In genomic region chr16:94919177-94919576, GRCm38 (mm10) we compare ENCODE assay signal across 18 mouse cellular contexts.
A peak's percentile ranks its signal among the peaks of the same experiment; 100 is the strongest.
DNase-seq lines count a peak whose midpoint lies in the region; ATAC-seq and TF ChIP-seq lines count a peak whose summit lies in the region.
"Had no signal": no experiment of that assay in that cellular context is flagged by ENCODE, and none has a peak within 500 bp of the region (broad histone marks: within the 10 kb centered on the region; RNA-seq: fewer than 3 reads in every experiment).

No protein-coding gene starts in this region.

- no peak for TF ChIP-seq CTCF in midbrain, postnatal 0 days (IDR thresholded peaks at IDR 0.05)

- H3K9ac ChIP-seq in midbrain, embryonic 13.5 days (replicated peaks): no peak overlapping the region
- H3K9ac ChIP-seq in forebrain, embryonic 11.5 days (ENCODE audit: low read length): no peak overlapping the region
- no peak overlapping the region for H3K9ac ChIP-seq in forebrain, embryonic 16.5 days (replicated peaks; ENCODE audit: low read depth, low read length)
- H3K9ac ChIP-seq in midbrain, postnatal 0 days (replicated peaks; ENCODE audit: low read length, poor library complexity, severe bottlenecking): no peak overlapping the region
- H3K9ac ChIP-seq: heart, embryonic 15.5 days; limb, embryonic 12.5 days; liver, embryonic 15.5 days; stomach, embryonic 15.5 days had no signal

- H3K27me3 ChIP-seq in midbrain, embryonic 13.5 days: no peaks in the 10 kb centered on the region
- H3K27me3 ChIP-seq in midbrain, embryonic 10.5 days (ENCODE audit: low read depth, poor library complexity, severe bottlenecking): no peaks in the 10 kb centered on the region
- no peaks in the 10 kb centered on the region for H3K27me3 ChIP-seq in forebrain, embryonic 11.5 days (ENCODE audit: control insufficient read depth, insufficient read depth, low read length)
- H3K27me3 ChIP-seq in forebrain, embryonic 16.5 days (replicated peaks; ENCODE audit: control insufficient read depth, insufficient read depth, low read length): no peaks in the 10 kb centered on the region
- H3K27me3 ChIP-seq in midbrain, postnatal 0 days (ENCODE audit: insufficient read depth, low read length): no peaks in the 10 kb centered on the region
- H3K27me3 ChIP-seq: heart, embryonic 15.5 days; limb, embryonic 12.5 days; liver, embryonic 15.5 days; stomach, embryonic 15.5 days had no signal

- 26% methylated on average over 5 of the region's 5 CpGs for WGBS in midbrain, embryonic 13.5 days
- WGBS in midbrain, embryonic 10.5 days: 67% methylated on average over 5 of the region's 5 CpGs
- WGBS in forebrain, embryonic 11.5 days: 22% methylated on average over 5 of the region's 5 CpGs
- 15% methylated on average over 5 of the region's 5 CpGs for WGBS in forebrain, embryonic 16.5 days
- 32% methylated on average over 5 of the region's 5 CpGs for WGBS in midbrain, postnatal 0 days

- H3K4me1 ChIP-seq in midbrain, embryonic 13.5 days (replicated peaks): peaks cover 11% of the 10 kb centered on the region; the same call in 1 of the 2 replicates
- no peaks in the 10 kb centered on the region; the same call in 1 of the 2 replicates for H3K4me1 ChIP-seq in midbrain, embryonic 10.5 days
- no peaks in the 10 kb centered on the region; the same call in 1 of the 2 replicates for H3K4me1 ChIP-seq in forebrain, embryonic 11.5 days (replicated peaks; ENCODE audit: control insufficient read depth, insufficient read depth, low read length)
- no peaks in the 10 kb centered on the region for H3K4me1 ChIP-seq in forebrain, embryonic 16.5 days (replicated peaks; ENCODE audit: control insufficient read depth, insufficient read depth, low read length)
- 0 out of 2 replicates have a peak, but pooled peaks cover 3% of the 10 kb centered on the region for H3K4me1 ChIP-seq in midbrain, postnatal 0 days (ENCODE audit: insufficient read depth, low read length)
- H3K4me1 ChIP-seq: embryonic facial prominence, embryonic 10.5 days; heart, embryonic 15.5 days; limb, embryonic 12.5 days; liver, embryonic 15.5 days; stomach, embryonic 15.5 days had no signal

- no peak overlapping the region for H3K27ac ChIP-seq in midbrain, embryonic 13.5 days
- no peak overlapping the region for H3K27ac ChIP-seq in midbrain, embryonic 10.5 days (replicated peaks)
- H3K27ac ChIP-seq in forebrain, embryonic 11.5 days (ENCODE audit: low read depth, low read length): no peak overlapping the region
- no peak overlapping the region for H3K27ac ChIP-seq in forebrain, embryonic 16.5 days (ENCODE audit: low read length)
- H3K27ac ChIP-seq in midbrain, postnatal 0 days (ENCODE audit: low read depth, low read length): no peak overlapping the region
- H3K27ac ChIP-seq: embryonic facial prominence, embryonic 10.5 days; heart, embryonic 15.5 days; kidney, postnatal 0 days; limb, embryonic 12.5 days; liver, embryonic 15.5 days; stomach, embryonic 15.5 days had no signal

- no peaks in the 10 kb centered on the region for H3K36me3 ChIP-seq in midbrain, embryonic 13.5 days
- H3K36me3 ChIP-seq in midbrain, embryonic 10.5 days: no peaks in the 10 kb centered on the region
- no peaks in the 10 kb centered on the region for H3K36me3 ChIP-seq in forebrain, embryonic 11.5 days (ENCODE audit: control insufficient read depth, insufficient read depth, low read length)
- no peaks in the 10 kb centered on the region for H3K36me3 ChIP-seq in forebrain, embryonic 16.5 days (ENCODE audit: control insufficient read depth, insufficient read depth)
- no peaks in the 10 kb centered on the region for H3K36me3 ChIP-seq in midbrain, postnatal 0 days (ENCODE audit: insufficient read depth, low read length)
- H3K36me3 ChIP-seq: embryonic facial prominence, embryonic 10.5 days; heart, embryonic 15.5 days; limb, embryonic 12.5 days; liver, embryonic 15.5 days; stomach, embryonic 15.5 days had no signal

- H3K9me3 ChIP-seq in midbrain, embryonic 13.5 days: no peaks in the 10 kb centered on the region
- no peaks in the 10 kb centered on the region for H3K9me3 ChIP-seq in midbrain, embryonic 10.5 days (replicated peaks)
- no peaks in the 10 kb centered on the region for H3K9me3 ChIP-seq in forebrain, embryonic 11.5 days (ENCODE audit: control insufficient read depth, low read length)
- no peaks in the 10 kb centered on the region for H3K9me3 ChIP-seq in forebrain, embryonic 16.5 days (ENCODE audit: control insufficient read depth, low read length)
- no peaks in the 10 kb centered on the region for H3K9me3 ChIP-seq in midbrain, postnatal 0 days (ENCODE audit: low read length)
- H3K9me3 ChIP-seq: embryonic facial prominence, embryonic 10.5 days; heart, embryonic 15.5 days; limb, embryonic 12.5 days; liver, embryonic 15.5 days; stomach, embryonic 15.5 days had no signal

- no peak overlapping the region for H3K4me3 ChIP-seq in midbrain, embryonic 13.5 days (replicated peaks)
- no peak overlapping the region for H3K4me3 ChIP-seq in midbrain, embryonic 10.5 days
- no peak overlapping the region for H3K4me3 ChIP-seq in forebrain, embryonic 11.5 days (ENCODE audit: low read depth, low read length)
- no peak overlapping the region for H3K4me3 ChIP-seq in forebrain, embryonic 16.5 days (replicated peaks; ENCODE audit: low read length)
- H3K4me3 ChIP-seq in midbrain, postnatal 0 days (ENCODE audit: low read depth, low read length): no peak overlapping the region
- H3K4me3 ChIP-seq: embryonic facial prominence, embryonic 10.5 days; erythroblast, embryonic 14.5 days; heart, embryonic 15.5 days; limb, embryonic 12.5 days; liver, embryonic 15.5 days; stomach, embryonic 15.5 days had no signal

- ATAC-seq in midbrain, embryonic 13.5 days: peak; percentile 66
- peak; percentile 84 for ATAC-seq in forebrain, embryonic 11.5 days (replicated peaks; ENCODE audit: low FRiP score)
- ATAC-seq in forebrain, embryonic 16.5 days: peak; percentile 88
- peak; percentile 62; the same call in 1 of the 2 replicates for ATAC-seq in midbrain, postnatal 0 days (ENCODE audit: low FRiP score)

- H3K4me2 ChIP-seq in midbrain, embryonic 13.5 days (replicated peaks): no peak overlapping the region
- H3K4me2 ChIP-seq in forebrain, embryonic 11.5 days (ENCODE audit: low read depth, low read length, severe bottlenecking): no peak overlapping the region
- no peak overlapping the region for H3K4me2 ChIP-seq in forebrain, embryonic 16.5 days (ENCODE audit: low read length)
- no peak overlapping the region for H3K4me2 ChIP-seq in midbrain, postnatal 0 days (ENCODE audit: low read depth, low read length, poor library complexity, severe bottlenecking)
- H3K4me2 ChIP-seq: heart, embryonic 15.5 days; limb, embryonic 12.5 days; liver, embryonic 15.5 days; stomach, embryonic 15.5 days had no signal

- DNase-seq in midbrain, embryonic 10.5 days (ENCODE audit: low spot score): no peak
- DNase-seq in forebrain, embryonic 11.5 days (ENCODE audit: low spot score): peak; percentile 59
- peak; percentile 73 for DNase-seq in midbrain, postnatal 0 days (ENCODE audit: low spot score)
- no peak for DNase-seq in B cell, adult 2 months
- no peak for DNase-seq in adrenal gland, postnatal 10 days
- DNase-seq: adrenal gland, postnatal 25 days; cerebellum, postnatal 25 days; heart, adult 18-20 months; lung, postnatal 14 days had no signal

Comparison
In these comparisons a context has a peak if more than half of its experiments do, and no peak if none do; other contexts are left out.
1. DNase-seq: peak in forebrain, embryonic 11.5 days (single experiment) and midbrain, postnatal 0 days (single experiment); none in midbrain, embryonic 10.5 days (single experiment), B cell, adult 2 months (0 of 2) and adrenal gland, postnatal 10 days (single experiment).
2. Peak in every context shown above with its lines, with median percentiles within 50 percentile points of each other: ATAC-seq.